Mouse (Mus musculus) 416B (cell line): ENCODE measurements around the gene Dennd2a.

Experiments used
- DNase-seq: peaks from one replicate; pipeline ENCODE4 v3.0.0; 2011; ENCODE audit warnings: low read depth

Dennd2a gene

DNA sequence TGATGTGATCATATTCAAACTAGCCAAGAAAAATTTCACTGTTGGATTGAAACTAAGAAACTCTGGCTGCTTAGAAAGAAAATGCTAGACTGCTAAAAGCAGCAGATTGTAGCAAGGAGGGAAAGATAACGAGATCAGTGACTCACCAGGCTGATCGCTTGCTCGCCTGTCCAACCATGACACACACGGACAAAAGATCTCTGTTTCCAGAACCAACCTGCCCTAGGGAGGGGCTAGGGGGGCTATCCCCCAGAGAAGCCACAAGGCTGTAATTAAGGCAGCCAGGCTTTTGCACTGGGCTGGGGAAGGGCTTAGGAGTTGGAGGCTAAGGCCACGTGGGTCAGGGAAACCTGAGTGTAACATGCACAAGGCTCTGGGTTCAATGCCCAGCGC, 41.9 kb downstream of the Dennd2a start:
- DNase-seq = peak; percentile 77

DNA sequence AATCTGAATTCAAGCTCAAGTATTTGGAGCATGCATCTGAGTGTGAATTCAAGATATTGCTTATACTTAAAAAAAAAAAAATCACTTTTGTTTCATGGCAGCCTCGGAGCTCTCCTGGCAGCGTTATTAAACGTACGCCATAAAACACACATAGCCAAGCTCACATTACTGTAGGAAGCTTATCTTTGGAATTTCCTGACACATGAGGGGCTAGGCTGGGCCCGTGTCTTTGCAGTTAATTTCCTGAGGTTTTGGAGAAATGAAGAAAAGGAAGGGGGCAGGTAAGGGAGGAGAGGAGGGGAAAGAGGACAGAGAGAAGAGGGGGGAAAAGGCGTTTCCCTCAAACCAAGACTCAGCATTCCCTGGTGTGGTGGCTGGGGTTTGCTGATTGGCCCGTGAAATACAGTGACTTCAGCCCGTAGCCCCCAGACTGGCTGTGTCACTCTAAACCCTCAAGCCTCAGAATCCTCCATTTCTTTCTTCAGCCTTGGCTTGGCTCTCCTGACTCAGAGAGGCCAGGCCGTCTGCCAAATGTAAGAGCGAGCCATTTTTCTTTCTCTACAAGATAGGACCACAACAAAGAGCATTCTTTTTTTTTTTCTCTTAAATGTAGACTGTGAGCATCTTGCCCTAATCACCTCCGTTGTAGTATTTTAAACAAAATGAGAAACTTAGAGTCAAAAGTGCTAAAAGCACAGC, 42.5 kb downstream of the Dennd2a start:
- peak; percentile 68 for DNase-seq

DNA sequence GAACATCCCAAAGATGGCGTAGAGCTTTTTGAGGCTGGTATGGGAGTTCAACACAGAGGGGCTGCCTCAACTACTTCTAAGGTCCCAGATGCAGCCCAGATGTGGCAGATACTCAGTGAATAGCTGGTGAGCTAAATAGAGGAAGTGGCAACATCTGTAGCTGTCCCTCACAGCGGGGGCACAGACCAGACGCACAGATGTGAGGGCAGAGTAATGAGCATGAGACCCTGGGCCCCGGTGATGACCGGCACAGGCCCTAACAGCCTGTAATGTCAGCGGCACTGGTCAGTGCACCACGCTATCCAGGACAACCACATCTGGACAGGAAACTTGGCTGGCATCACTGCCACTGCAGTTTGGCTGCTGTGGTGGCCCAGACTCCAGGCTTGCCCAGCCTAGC, 54.2 kb downstream of the Dennd2a start:
- no peak for DNase-seq

DNA sequence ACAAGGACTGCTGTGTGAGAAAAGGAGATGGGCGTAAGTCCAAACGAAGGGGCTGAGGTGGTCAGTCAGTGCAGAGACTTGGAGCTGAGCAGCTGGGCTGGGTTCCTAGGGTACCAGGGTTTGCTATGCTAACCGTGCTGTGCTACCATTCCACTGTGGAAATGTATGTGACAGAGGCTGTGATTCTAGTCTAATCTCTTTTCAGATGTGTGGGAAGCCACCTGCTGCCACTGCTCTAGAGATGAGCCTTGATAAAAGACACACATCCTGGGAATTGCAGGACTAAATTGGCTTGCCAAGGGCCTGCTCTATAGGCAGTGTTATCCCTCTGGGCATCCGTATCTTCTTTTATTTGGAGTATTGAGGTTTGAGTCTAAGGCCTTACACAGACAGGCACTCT, 60.5 kb downstream of the Dennd2a start:
- DNase-seq = no peak

DNA sequence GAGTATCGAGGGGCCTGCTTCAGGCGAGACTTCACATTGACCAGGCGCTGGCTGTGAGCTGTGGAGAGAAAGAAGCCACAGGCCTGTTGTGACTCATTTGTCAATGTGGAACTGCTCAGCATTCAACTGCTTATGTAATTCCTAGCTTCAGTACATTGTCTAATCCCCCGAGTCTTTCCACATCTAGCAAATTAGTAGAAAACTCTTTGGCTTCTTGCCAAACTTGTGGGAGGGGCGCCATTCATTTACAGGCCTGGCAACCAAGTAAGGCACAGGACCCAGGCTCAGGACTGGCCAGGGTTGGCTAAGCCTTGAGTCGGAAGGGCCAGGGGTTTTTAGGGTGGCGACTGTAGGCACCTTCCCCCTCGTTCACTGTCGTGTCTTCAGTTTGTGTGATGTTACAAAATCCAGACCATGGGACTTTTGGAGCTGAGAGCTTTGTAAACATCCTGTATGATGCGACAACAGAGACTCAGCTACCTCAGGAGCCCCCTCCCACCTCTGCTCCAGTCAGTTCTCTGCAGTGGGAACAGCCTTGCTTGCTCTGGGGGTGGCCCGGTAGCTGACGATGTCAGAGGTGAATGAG, 64.4 kb downstream of the Dennd2a start:
- peak; percentile 62 for DNase-seq

DNA sequence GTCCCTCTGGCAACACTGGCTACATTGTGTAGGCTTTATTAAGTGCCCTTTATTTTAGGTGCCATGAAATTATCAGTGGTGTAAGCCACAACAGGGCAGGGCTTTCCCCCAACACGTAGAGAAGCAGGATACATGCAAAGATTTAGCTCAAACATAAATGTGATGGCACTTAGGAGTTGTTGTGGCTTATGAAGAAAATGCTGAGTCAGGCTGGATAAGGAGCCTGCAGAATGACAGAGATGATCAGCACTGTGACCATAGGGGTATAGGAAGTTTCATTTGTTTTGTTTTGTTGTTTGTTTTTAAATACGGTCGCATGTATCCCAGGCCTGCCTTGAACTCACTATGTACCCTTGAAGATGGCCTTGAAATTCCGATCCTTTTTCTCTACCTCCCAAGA, 65.5 kb downstream of the Dennd2a start:
- DNase-seq = no peak

DNA sequence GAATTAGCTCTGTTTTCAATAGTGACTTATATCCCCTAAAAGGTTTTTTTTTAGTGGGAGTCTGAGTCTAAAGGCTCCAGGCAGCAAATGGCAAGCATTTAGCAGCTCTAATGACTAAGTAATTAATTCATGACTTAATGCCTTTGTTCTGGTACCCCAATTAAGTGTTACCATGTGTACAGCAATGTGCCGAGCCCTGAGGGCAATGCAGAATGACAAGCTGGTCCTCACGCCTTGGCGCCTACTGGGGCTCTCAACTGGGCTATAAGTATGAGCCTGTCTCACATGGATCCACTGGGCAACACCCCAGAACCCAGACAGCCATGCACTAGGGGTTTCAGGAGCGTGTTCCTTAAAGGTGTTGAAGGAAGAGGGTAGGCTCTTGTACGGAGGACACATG, 66.5 kb downstream of the Dennd2a start:
- DNase-seq = no peak

DNA sequence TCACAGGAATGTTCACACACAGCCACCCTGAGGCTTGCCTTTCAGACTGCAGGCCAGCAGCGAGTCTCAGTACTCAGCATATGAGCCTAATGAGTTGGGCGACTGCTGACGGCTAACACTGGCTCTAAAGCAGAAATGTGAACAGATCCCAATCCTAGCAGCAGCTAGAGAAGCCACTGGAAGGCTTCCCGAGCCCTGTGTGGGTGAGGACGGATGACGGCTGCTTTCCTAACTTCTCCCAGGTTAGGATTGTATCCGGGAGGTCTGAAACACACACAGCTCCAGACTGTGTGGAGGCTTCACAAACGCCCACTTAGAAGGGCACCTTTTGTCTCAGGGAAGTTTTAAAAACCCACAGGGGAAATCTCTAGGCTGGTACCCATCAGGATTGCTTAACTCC, 69.4 kb downstream of the Dennd2a start:
- no peak for DNase-seq

DNA sequence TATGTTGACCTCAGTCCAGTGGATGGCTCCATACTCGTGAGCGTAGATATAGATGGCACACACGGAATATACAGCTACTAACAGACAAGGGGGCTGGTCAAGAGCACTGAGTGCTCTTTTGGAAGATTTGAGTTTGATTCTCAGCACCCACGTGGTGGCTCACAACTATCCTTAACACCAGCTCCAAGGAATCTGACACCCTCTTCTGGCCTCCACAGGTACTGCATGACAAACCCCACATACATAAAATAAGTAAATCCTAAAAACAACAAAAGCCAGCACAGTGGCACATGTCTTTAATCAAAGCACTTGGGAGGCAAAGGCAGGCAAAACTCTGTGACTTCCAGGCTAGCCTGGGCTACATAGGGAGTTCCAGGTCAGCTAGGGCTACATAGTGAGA, 74.0 kb downstream of the Dennd2a start:
- no peak for DNase-seq

DNA sequence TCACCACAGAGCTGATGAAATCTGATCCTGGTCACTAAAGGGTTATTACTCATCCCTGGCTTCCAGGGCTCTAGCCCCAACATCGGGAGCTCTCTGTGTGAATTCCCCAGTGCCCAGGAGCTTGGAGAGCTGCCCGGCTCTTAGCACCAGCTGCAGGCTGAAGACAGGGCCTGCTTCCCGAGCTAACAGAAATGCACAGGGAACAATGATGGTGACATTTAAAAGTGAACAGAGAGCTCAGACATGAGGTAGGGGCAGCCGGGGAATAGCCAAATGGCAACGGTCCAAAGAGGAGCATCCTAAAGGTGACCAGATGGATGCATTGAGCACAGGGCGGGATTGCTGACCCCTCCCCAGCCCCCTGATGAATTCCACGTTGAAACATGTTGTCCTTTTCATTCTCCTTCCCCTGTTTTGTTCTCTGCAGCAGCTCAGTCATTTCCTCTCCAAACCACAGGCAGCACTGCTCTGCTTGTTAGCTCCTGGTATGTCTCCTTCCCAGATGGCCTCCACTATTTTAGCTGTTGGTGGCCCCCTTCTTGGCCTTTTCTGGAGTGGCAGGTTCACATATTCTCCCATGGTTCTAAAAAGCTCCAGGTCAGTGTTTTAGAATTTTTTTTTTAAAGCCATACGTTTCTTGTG, 79.0 kb downstream of the Dennd2a start:
- peak; percentile 57 for DNase-seq

DNA sequence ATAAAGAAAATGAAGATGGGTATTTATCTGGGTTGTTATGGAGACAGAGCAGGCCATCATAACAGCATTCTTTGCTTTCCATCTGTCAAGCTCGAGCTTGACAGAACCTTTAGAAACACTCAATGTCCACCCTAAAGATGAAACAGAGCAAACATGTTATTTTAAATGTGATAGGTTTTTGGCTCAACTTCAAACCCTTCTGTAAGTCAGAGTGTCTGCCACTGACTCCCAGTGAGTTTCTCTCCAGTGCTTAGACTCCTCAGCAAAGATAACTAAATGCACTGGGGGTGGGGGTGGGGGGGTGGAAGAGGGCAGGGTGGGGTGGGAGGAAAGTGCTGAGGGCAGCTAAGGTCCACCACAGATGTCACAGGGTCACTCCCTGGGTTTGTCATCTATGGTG, 81.0 kb downstream of the Dennd2a start:
- no peak for DNase-seq

DNA sequence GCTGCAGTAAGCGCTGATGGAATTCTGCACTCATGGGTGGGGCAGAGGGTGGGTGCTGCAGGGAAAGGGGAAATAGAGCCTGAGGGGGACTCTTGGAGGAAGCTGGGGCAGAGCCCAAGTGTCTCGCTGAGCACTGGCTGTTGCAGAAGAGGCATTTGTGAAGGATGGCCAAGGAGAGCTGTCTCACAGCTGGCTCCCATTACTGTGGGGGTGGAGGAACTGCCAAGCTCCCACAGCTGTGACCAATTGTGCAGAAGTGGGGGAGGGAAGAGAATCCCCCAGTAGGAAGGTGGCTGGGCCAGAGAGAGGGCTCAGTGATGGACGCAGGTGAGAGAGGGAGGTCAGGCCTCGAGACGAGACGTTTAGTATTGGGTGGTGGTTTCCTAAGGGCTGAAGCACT, 83.2 kb downstream of the Dennd2a start:
- no peak for DNase-seq

DNA sequence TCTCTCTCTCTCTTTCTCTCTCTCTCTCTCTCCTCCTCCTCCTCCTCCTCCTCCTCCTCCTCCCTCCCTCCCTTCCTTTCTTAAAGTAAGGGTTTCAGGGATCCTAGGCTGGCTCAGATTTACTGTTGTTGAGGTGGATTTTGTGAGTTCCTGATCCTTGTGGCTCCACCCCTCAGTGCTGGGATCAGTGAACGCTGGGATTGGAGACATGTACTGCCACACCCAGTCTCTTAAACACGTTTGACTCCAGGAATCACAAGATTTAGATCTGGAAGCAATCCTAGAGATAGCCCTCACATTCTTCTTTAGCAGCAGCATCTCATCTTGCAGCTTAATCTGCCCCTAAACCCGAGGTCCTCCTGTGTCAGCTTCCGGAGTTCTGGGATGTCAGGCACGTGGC, 84.8 kb downstream of the Dennd2a start:
- DNase-seq = no peak

DNA sequence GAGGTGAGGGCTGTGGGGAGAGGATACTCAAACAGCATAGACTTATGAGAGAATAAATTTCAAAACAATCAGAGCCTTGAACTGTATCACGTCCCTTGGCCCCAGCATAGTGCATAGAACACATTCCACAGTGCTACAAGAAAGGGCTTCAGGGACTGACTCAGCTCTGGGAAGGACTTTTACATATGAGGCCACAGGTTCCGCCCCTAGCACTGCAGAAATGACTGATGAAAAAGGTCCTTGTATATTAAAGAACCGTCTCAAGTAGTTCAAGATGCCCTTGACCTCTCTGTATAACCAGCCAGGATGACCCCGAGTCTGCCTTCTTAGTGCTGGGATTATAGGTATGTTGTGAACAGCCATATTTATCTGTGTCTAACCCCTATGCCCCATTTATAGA, 85.4 kb downstream of the Dennd2a start:
- DNase-seq = no peak

DNA sequence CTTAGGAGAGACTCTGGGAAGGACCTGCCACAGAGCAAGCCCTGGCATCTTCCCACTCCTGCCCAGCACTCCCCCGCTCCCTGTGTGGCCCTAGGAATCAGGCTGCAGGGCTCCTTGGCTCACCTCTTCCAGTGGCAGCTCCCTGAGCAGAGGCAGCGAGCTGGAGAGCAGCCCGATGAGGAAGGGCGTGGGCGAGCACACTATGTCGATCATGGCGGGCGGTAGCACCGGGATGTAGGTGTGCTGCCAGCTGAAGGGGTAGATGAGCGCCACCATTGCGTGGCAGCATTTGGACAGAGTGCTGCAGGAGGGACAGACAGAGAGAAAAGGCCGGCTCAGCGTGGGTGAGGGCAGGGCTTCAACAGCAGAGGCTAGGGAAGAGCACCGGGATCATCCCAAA, 87.6 kb downstream of the Dennd2a start:
- DNase-seq = no peak

DNA sequence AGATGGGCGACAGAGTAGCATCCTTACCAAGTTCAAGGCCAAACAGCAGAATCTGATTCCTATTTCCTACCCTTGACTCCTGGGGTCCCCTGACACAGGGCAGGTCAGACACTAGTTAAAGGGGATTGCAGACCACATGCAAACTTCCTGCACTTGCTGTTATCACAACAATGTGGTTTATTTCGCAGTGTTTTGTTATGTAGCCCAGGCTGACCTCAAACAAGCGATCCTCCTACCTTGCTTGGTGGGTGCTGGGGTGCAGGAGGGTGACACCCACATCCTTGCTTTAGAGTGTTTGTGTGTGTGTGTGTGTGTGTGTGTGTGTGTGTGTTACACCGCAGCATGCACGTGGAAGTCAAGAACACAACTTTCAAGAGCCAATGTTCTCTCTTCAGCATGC, 88.2 kb downstream of the Dennd2a start:
- no peak for DNase-seq

DNA sequence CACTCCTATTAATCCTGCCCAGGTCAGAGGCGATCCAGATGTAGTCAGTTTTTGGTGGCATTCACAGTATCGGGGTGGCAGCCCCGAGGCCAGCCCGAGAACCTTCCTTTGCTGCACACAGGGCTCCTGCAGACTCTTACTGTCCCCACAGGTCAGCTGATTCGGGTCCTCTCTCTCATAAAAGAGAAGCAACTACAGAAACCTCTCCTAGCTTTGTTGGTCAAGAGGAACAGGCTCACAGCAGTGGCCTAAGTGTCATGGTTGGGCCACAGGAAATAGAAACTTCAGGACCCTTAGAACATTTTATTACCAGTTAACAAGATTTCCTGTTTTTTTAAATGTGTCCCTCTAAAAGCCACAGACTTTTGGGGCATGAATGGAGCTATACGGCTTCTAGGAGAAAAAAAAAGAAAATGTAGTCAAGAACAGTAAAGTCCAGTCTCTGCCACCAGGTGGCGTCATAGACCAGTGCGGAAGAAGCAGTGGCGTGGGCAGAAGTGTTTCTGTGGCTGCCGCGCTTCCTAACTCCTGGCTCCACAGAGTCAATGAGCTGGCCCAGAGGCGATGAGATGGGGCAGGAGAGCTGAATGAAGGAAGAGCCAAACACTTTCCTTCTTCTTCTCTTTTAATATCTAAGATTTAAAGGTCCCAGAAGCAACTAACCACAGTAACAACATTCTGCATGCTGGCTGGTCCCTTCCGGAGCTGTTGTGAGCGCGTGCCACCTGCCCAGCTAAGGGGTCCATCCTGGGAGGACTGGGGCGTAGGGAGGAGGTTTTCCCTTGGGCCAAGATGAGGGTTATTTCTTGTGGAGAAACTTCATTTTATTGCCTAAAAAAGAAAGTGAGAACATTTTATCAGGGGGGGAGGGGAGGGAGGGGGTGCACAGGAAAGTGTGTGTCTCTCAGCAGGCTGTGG, 94.8 kb downstream of the Dennd2a start:
- DNase-seq = peak; percentile 82

DNA sequence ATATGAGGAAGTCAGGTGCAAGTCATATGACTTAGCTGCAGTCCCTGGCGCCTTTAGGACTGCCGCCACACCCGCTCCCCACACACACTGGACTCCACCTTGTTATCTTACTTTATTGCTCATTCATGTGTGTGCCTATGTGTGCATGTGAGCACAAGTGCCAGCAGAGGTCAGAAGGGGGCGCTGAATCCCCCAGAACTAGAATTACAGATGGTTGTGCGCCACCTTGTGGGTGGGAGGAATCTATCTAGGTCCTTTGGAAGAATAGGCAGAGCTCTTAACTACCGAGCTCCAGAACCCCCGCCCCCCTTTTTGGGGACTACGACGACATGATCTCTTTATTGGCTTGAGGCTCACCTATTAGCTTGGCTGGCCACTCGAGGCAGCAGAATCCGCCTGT, 97.6 kb downstream of the Dennd2a start:
- DNase-seq = peak; percentile 40

DNA sequence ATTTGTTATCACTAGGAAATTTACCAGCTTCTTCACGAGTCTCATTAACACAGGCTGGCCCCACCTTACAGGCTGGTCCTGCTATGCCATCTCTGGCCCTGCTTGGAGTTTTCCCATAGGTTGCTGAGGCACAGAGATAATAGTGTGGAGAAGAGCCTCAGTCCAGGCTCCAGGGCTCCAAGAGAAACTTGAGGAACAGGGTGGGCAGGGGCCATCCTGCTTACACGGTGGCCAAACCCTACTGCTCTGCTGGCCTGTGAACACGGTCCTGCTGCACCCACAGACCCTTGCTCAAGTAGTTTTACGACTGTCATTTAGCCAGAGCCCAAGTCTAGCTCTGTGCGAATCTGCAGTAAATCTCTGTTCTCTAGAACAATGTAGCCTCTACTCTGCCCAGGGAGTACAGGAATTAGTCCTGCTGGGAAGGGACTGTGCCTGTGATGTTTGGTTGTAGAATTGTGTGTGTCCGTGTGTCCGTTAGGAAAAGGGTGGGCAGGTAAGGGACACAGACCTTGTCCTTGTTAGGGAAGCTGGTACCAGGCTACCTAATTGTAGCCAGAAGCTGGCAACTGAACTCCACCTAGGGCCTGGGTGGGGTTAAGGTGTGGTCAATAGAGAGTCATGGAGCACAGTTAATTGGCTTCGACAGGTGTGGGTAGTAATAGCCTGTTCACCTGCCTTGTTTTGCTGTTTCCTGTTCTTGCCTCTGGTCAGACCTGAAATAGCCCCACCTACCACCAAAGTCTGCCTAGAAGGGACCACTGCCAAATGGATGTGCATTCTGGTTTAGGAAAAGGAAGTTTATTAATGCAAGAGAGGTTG, 102.1 kb downstream of the Dennd2a start:
- DNase-seq = no peak

DNA sequence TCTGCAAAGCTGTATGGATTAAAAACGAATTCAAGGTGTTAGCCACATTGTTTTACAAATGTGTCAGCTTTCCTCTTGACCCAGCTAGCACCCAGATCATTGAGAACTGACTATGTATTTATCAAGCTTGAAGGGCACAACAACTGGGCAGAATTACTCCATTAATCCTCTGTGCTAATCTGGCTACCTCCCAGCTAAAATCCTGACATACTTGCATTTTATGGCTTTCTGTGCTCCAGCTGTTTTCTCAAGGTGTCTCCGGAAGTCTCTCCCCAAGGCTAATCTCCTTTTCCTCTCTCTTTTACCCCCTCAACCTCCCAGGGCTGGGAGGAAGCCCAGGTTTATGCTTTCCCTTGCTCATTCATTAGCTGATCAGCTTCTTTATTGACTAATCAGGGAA, 103.1 kb downstream of the Dennd2a start:
- DNase-seq = no peak

DNA sequence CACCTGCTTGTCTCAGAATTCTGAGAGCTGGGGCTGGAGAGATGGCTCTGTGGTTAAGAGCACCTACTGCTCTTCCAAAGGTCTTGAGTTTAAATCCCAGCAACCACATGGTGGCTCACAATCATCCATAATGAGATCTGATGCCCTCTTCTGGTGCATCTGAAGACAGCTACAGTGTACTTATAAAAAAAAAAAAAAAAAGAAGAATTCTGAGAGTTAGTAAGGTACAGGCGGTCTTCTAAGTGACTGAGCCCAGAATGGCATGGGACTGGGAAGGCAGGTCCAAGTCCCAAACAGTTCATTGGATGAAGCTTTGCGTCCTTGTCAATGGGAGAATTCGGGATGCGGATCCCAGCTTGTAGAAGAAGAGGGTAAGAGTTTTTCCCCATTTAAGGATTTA, 104.1 kb downstream of the Dennd2a start:
- peak; percentile 11 for DNase-seq

DNA sequence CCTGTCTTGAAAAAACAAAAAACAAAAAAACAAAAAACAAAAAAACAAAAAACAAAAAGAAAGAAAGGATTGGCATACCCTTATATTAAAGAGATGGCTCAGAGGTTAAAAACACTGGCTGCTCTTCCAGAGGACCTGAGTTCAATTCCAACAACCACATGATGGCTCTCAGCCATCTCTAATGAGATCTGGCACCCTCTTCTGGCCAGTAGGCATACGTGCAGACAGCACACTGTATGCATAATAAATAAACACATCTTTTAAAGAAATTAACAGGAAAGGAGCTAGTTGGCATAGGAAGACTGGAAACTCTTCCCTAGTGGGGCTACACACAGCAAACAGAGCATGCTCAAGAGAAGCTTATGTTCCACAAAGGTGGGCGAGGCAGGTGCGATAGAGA, 106.6 kb downstream of the Dennd2a start:
- DNase-seq = peak; percentile 54
